Mouse (Mus musculus) large intestine, adult 2 months (tissue): ENCODE results near the gene Rnf4. TPM values are rescaled to one million over a fixed set of nuclear protein-coding genes. Genes with fewer than 3 reads are reported as not detected.

Experiments used
- DNase-seq: peaks from one replicate; pipeline ENCODE4 v3.0.0-alpha.2; 2012; ENCODE audit warnings: low read depth, low spot score
- WGBS: fragments of 180-500 bp; shearing (Covaris S2); methylation state at CpG from one replicate; pipeline ENCODE4 v1.1.7; 2018; 5-methylcytosine and 5-hydroxymethylcytosine counted together
- polyA plus RNA-seq: library from polyadenylated mRNA; depleted of rRNA; stranded (reverse); fragments of >200 nt; gene quantifications from 2 replicates; pipeline ENCODE4 v1.2.3, GENCODE M21; 2012

The Rnf4 gene
- polyA plus RNA-seq, 1 experiment: 60.4 TPM

DNA sequence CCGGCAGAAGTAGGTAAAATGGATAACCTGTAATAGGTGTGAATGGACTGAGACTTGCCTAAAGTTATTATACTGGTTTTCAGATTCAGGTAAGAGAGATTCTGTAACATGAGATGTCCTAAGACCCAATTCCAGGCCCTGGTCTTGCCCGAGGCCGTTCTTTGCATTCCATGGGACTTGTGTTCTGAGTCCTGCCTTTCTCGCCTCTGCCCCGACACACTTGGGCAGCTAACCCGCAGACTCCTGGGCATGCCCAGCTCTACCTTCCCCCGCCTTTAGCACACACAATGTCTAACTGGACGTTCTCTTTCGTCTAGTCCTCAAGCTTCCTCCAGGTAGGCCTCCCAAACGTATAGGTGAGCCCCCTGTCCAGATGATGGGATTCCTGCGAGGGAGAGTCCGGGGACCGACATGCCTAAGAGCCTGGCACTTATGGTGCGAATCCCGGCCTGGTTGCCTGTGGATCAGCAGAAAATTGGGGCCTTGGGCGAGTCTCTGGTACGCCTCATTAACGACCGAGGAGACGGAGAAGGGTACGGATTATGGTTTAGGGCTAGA is 471 bp upstream of the Rnf4 start:
- no peak for DNase-seq
- WGBS: under 1% methylated on average over 21 of the region's 21 CpGs

DNA sequence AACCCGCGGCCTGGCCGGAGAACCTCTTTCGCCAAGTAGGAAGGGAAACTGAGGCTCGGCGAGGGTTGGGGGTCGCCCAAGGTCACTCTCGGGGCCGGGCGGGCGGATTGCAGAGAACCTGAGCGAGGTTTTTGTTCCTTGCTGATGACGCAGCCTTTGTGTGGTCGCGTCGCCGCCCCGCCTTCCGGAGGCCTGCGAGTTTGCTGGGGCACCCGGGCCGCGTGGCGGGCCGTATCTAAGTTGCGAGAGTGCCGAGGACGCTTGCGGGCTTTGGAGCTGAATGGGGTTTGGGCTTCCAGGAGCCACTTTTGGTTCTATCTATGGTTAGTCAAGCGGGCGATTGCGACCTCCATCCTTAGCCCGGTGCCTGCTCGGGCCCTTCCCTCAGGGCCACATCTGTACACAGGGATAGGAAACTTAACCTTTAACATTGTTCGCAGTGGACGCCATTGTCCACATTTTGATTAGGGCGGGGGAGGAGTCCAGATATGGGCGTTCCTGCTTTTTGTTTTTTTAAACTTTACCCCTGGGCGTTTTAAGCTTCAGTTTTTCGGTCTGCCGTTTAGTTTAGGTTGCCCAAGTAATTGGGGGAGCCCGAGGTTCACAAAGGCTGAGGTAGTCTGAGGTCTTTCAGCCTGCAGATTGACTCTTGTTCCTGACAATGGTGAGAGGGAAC is 824 bp downstream of the Rnf4 start:
- under 1% methylated on average over 42 of the region's 42 CpGs for WGBS
- DNase-seq: no peak

DNA sequence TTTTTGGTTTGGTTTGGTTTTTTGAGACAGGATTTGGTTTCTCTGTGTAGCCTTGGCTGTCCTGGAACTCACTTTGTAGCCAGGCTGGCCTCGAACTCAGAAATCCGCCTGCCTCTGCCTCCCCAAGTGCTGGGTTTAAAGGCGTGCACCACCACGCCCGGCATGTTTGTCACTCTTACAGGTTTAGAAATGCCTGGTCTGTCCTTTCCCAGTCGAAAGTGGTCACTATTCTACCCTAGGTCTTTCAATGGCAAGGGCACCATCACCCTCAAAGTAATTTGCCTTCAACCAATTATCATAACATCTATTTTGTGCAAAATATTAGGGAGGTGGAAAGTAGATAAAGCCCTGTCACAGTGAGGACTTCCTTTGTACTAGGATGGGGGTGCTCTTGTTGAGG is 4.2 kb downstream of the Rnf4 start:
- 85% methylated on average over 6 of the region's 6 CpGs for WGBS
- DNase-seq: no peak

DNA sequence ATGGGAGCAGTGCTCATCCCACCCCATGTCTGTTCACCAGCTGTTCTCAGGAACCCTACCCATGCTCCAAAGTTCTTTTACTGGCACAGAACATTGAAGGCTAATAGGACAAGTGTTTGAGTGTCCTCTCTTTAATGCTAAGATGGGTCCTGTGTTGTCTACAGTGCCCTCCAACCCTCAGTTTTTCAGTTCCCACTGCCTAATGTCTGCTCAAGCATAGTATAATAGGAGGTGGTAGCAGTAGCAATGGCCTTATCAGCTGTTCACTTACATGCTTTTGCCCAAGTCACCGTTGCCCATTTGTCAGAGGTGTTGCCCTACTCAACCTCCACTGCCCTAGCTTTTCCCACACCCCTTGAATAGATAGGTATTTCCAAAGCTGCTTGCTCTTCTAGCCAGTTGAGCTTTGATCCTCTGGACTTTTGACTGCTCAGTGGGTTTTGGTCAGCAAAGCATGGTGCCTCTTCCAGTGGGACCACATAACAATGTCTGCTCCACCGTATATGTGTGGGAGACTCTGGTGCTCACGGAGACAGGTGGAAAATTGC is 16.1 kb downstream of the Rnf4 start:
- no peak for DNase-seq
- 96% methylated on average over 3 of the region's 3 CpGs for WGBS

DNA sequence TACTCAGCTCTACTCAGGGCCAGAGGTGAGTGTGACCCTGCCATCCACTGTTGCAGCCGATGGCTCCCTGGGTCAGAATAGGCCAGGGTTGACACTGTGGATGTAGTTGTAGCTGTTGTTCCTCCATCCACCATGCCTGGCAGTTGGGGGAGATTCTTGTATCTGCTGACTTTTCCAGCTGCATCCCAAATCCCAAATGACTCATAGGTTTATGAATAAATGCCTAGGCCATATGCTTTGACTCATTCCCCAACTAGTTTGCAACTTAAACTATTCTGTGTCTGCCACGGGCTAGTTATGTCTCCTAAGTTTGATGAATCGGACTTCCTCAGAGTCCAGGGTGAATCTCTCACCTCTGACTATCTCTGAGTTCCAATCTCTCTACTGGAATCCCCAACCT is 24.2 kb downstream of the Rnf4 start:
- WGBS: 84% methylated on average over 3 of the region's 3 CpGs
- DNase-seq: no peak

DNA sequence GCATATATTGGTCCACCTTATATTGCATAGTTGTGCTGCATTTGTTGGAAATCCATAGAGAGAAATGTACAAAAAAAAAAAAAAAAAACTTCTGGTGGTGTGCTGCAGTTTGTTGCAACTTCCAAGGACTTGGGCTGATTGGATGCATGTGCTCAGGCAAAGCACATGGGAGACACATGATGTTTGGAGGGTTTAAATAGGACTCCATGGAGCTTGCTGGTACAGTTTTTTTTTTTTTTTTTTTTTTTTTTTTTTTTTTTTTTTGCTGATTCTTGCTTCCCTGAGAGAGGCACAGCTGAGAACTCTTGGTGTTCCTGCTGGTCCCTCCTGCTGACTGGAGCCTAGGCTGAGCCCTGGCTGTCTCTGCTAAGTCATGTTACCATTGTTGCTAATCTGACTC is 27.0 kb downstream of the Rnf4 start:
- no peak for DNase-seq

DNA sequence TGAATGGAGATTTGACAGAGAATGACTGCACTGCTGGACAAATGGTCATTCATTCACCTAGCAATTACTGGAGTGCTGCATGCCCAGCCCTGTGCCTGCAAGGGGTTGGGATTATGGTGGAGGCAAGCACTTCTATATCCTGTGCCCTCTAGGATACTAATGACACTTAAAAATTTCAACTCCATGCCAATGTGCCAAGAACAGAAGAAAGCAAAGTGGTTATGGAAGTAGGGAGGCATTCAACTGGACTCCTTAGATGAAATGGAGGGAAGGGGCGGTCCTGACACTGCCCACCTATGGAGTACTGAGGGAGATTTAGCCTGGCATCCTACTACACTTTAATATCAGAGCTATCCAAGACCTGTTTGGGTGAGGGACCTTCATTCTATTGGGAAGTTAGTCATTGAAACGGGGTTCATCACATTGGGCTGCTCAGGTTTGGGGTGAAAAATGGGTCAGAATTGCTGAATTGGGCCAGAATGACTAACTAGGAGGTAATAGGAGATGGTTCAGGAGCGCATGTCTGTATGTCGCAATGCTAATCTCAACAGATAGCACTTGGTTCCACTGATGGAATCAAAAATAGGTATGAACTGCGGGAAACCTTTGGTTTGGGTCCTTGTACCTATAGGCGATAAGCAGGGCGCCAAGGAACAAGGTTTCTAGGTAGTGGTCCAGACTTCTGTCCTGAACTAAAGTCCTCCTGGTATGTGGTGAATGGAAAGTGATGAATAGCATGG is 32.6 kb downstream of the Rnf4 start:
- no peak for DNase-seq
- 72% methylated on average over 7 of the region's 7 CpGs for WGBS

DNA sequence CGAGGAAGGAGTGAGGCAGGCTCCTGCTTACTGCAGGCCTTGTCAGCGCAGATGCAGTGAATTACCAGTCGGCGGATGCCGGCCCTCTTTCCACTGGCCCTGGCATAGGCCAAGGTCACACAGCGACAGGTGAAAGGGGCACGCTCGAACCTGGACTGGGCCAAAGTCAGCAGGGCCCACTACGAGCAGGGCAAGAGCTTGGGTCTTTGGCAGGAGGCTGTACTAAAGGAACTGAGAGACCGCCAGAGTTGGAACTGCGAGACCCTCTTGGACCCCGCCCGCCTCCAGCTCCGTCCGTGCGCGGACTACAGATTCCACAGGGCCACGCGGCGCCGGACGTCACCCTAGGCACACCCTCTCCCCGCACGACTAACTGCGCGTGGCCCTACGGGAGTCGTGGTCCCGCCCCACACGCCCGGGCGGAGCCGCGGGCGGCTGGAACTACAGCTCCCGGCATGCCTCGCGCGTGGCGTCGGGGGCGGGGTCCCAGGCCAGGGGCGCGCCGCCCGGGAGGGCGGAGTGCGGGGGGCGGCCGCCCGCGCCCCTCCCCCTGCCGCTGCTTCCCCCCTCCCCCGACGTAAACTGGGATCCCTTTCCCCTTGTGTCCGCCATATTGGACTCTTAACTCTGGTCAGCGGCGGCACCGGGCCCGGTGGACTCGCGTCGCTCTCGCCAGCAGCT is 33.4 kb downstream of the Rnf4 start, which contains the start of gene Fam193a:
TSS of gene Fam193a (plus strand) at position 593 of the 681 bp plus-strand sequence.
- DNase-seq: peak; percentile 59
- WGBS: 1% methylated on average over 58 of the region's 64 CpGs

DNA sequence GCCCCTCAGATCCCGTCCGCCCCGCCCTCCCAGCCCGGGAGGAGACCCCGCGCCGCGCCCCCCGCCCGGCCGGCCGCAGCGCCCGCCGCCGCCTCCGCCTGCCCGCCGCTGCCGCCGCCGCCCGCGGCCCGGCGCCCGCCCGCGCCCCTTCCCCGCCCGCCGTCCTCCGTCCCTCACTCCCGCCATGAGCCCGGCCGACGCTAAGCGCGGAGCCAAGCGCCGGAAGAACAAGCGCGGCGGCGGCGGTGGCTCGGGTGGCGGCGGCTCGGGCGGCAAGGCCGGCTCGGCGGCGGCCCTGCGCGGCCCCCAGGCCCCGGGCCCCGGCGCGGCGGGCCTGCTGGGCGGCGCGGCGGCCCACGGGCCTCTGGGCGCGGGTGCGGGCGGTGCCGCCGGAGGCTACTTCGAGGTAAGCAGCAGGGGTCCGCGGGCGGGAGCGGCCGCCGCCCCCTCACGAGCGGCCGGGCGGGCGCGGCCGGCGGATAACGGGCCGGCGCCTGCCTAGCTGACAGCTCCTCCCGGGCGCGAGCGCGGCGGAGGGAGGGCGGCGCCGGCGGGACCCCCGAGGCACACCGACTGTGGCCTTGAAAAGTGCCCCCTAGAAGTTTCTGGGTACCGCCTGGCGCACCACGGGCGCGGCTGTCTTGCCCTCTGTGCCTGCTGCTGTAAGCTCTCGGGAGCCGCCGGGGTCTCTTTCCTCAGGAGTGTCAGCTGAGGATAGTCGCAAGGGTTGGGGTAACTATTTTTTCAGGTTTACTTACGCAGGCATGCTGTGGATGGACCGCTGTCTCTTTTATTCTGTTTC is 34.1 kb downstream of the Rnf4 start:
- no peak for DNase-seq
- WGBS: 1% methylated on average over 95 of the region's 114 CpGs

DNA sequence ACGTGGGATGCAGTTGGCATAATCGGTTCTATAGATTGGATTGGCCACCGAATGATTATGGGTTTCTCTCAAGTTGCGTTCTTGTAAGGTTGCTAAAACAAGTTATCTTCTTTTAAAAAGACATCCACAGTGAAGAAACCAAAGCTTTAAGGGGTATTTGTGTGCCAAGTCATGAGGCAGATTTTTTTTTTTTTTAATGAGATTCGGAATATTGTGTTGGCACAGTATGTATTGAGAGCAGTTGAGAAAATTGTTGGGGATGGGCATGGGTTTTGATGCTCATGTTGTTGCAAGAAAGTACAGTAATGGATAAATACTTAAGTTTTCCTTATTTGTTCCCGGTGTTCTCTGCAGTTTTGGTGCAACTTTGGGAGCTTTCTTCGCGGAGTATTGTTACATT is 34.8 kb downstream of the Rnf4 start:
- 18% methylated on average over 8 of the region's 8 CpGs for WGBS
- no peak for DNase-seq

DNA sequence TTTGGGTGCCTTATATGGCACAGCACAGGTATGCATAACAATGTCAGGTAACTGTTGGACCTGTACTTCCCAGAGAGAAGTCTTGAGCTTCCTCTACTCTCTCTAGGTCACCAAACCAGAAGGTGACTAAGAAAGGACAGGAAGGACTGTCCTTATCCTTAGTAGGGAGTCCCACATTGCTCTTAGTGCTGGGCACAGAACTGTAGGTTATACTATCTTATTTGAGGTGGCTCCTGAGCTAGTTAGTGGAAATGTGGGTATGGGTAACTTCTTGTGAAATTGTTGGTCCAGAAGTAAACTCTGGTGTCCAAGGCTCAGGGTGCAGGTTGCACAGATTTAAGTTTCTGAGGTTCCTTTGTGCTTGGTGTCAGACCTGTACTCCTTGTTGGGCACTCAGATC is 36.1 kb downstream of the Rnf4 start:
- no peak for DNase-seq

DNA sequence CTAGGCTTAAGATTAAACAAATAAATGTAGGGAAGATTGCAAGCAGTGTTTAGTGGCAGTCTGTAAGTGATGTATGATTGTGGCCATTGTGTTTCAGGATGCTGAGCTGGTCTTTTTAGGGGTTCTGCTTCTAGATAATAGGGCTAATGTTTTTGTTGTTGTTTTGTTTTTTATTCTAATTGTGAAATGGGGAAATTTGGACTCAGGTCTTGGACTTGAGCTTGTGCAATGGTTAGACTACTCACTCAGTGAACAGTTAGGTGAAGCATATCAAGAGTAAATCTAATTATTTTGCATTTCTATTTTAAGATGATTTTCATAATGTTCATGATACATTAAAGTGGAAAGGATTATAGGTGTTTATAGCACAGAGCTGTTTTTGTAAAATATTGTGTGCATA is 36.5 kb downstream of the Rnf4 start:
- no peak for DNase-seq

DNA sequence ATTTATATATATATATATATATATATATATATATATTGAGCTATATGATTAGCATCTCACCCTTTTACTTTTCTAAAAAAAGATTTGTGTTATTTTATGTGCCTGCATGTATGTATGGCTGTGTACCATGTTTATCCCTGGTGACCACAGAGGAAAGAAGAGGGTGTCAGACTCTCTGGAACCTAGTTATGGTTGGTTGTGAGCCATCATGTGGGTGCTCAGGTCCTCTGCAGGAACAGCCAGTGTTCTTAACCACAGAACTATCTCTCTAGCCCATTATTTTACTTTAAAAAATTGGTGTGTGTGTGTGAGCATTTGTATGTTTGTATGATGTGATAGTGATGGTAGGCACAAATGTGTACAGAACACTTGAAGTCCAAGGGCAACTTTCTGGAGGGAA is 42.7 kb downstream of the Rnf4 start:
- no peak for DNase-seq

DNA sequence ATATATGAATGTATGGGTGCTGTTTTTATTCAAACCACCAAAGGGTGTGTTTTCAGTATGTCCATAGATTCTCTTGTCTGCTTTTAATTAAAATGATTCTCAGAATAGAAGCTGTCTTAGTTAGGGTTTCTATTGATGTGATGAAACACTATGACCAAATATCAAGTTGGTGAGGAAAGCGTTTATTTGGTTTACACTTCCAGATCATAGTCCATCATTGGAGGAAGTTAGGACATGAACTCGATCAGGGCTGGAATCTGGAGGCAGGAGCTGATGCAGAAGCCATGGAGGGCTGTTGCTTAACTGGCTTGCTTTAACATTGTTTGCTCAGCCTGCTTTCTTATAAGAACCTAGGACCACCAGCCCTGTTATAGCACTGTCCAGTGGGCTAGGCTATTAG is 45.6 kb downstream of the Rnf4 start:
- no peak for DNase-seq
- 25% methylated on average over 2 of the region's 2 CpGs for WGBS

DNA sequence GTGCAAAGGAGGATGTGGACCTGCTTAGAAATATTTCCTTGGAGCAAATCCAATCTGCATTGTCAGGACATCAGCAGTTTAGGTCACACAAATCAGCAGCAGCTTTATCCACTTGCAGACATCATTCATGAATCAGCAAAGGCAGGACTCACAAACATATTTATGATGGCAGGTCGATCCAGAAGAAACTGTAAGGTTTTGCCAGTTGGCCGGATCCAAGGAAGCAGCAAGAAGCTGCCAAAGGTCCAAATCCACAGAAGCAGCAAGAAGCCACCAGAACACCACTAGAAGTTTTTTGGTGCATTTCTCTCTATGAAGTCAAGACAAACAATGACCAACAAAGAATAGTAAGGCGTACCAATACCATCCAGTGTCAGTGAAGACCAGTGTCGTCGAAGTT is 49.5 kb downstream of the Rnf4 start:
- 95% methylated on average over 5 of the region's 5 CpGs for WGBS
- no peak for DNase-seq

DNA sequence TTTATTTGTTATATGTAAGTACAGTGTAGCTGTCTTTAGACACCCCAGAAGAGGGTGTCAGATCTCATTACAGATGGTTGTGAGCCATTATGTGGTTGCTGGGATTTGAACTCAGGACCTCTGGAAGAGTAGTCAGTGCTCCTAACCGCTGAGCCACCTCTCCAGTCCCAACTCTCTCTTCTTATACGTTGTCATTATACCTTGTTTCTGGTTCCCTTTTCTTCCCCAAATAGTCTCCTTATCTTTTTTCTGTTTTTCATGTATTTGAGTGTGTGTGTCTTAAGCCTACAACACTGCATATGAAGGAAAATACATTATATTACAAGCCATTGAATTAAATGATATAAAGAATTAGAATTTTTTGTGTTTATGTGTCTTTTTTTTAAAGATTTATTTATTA is 50.7 kb downstream of the Rnf4 start:
- no peak for DNase-seq
- WGBS: 98% methylated on average over 2 of the region's 2 CpGs

DNA sequence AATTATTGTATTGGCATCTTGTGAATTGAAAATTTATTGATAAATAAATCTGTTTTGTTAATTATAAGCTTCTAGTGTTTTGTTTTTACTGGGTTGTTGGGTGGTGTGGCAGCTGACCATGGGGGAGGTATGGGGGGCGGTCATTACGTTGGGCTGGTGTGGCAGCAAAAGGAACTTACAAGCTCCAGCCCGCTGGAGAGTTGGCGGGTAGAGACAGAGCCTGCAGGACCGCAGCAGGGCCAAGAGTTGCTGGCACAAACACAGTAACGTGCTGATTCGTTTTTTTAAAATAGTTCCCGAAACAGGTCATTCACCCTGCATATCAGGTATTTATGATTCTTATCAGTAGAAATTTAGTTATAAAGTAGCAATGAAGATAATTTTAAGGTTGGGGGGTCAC is 57.2 kb downstream of the Rnf4 start:
- 80% methylated on average over 8 of the region's 8 CpGs for WGBS
- no peak for DNase-seq

DNA sequence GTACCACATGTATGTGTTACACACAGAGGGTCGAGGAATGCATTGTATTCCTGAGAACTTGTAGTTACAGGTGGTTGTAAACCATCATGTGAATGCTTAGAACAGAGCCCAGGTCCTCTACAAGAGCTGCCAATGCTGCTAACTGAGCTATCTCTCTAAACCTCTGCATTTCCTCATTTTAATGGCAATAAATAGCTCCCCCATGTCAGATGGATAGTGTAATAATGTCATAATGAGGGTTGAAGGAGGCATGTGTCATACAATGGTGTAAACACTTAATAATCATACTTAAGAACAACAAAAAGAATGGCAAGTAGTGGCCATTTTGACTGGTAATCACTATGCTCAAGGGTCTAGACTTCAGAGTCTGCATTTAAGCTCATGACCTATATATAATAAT is 59.3 kb downstream of the Rnf4 start:
- WGBS: 75% methylated on average over 1 of the region's 1 CpGs
- DNase-seq: no peak

DNA sequence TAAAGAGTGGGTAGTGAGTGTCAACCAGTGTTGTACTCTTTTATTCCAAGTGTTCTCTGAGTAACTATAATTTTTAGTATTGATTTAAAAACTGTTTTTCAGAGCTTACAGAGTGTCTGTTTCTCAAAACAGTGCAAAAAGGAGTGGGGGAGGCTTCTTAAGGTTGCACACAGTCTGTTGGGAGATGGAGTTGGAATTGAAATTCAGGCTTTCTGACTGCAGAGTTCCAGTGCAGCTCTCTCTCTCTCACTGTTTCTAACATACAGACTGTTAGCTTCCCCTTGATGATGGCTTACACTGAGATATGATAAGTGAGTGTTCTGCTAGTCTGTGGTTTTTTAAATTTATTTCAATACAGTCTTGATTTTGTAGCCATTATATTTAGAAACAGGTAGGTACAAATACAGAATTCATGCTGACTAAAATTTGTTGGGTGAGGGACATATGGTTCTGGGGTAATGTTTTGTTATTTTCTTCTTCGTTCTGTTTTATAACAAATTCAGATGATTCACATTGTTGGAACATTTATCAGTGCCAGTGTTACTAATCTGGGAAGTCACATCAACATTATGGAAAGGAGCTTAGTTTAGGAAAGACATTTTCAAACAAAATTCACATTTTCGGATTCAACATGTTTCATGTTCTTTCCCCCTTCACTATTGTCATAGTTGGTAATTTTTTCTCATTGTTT is 59.9 kb downstream of the Rnf4 start:
- no peak for DNase-seq
- 80% methylated on average over 2 of the region's 2 CpGs for WGBS
